Mouse (Mus musculus) forebrain, postnatal 0 days (tissue): ENCODE results near the gene Mrpl33. TPM values are rescaled to one million over a fixed set of nuclear protein-coding genes. Genes with fewer than 3 reads are reported as not detected.
A peak's percentile ranks its signal among the peaks of the same experiment; 100 is the strongest.

Experiments
- ATAC-seq: fragments of 200-750 bp; cut with Nextera tagmentation; 2 replicates; pipeline ENCODE4 v1.8.0; 2017; ENCODE audit warnings: mild to moderate bottlenecking, moderate library complexity
- DNase-seq: peaks from one replicate; pipeline ENCODE4 v3.0.0-alpha.2; 2015
- H3K27ac ChIP-seq: fragments of 300-500 bp; sonication (generic); 2 replicates; pipeline ENCODE4 v1.5.1; 2014; ENCODE audit warnings: low read depth, mild to moderate bottlenecking, antibody characterized with exemption, low read length, moderate library complexity, mixed read lengths
- H3K27me3 ChIP-seq: fragments of 300-500 bp; sonication (generic); 2 replicates; pipeline ENCODE4 v1.6.1; 2014; ENCODE audit warnings: mild to moderate bottlenecking, low read length, mixed read lengths; ENCODE audit not compliant: insufficient read depth
- H3K36me3 ChIP-seq: fragments of 300-500 bp; sonication (generic); 2 replicates; pipeline ENCODE4 v1.6.1; 2014; ENCODE audit warnings: mild to moderate bottlenecking, moderate library complexity; ENCODE audit not compliant: insufficient read depth
- H3K4me1 ChIP-seq: fragments of 300-500 bp; sonication (generic); 2 replicates; pipeline ENCODE4 v1.6.1; 2014; ENCODE audit warnings: antibody characterized with exemption; ENCODE audit not compliant: insufficient read depth
- H3K4me2 ChIP-seq: fragments of 300-500 bp; sonication (generic); 2 replicates; pipeline ENCODE4 v1.6.1; 2014; ENCODE audit warnings: low read depth, mild to moderate bottlenecking, moderate library complexity
- H3K4me3 ChIP-seq: fragments of 300-500 bp; sonication (generic); 2 replicates; pipeline ENCODE4 v1.5.1; 2014; ENCODE audit warnings: low read depth, low read length, mixed read lengths
- H3K9ac ChIP-seq: fragments of 300-500 bp; sonication (generic); 2 replicates; pipeline ENCODE4 v1.6.1; 2014; ENCODE audit warnings: mild to moderate bottlenecking
- H3K9me3 ChIP-seq: fragments of 300-500 bp; sonication (generic); 2 replicates; pipeline ENCODE4 v1.6.1; 2016; ENCODE audit warnings: low read length
- CTCF ChIP-seq: sonication (generic); IDR thresholded peaks from 2 replicates; pipeline ENCODE4 v1.5.1; 2016; ENCODE audit warnings: antibody characterized with exemption, control low read depth, low read depth
- WGBS: fragments of 180-500 bp; shearing (Covaris S2); extraction: QIAGEN DNeasy Blood & Tissue Kit; methylation state at CpG from one replicate; pipeline ENCODE4 v1.1.7; 2014; 5-methylcytosine and 5-hydroxymethylcytosine counted together
- polyA plus RNA-seq: library from polyadenylated mRNA; unstranded; fragments of >200 nt; fragmentation: Nextera tagmentation; extraction: Ambion mirVana; gene quantifications from 2 replicates; pipeline ENCODE4 v1.2.1, GENCODE M21; 2015
- total RNA-seq: library from RNA; depleted of rRNA; stranded (reverse); fragments of >200 nt; gene quantifications from 2 replicates; pipeline ENCODE4 v1.2.3, GENCODE M21; 2014; rRNA removed

The Mrpl33 gene
- total RNA-seq (166 and 203 TPM in 2 replicates), polyA plus RNA-seq (295 and 354 TPM in 2 replicates)

DNA sequence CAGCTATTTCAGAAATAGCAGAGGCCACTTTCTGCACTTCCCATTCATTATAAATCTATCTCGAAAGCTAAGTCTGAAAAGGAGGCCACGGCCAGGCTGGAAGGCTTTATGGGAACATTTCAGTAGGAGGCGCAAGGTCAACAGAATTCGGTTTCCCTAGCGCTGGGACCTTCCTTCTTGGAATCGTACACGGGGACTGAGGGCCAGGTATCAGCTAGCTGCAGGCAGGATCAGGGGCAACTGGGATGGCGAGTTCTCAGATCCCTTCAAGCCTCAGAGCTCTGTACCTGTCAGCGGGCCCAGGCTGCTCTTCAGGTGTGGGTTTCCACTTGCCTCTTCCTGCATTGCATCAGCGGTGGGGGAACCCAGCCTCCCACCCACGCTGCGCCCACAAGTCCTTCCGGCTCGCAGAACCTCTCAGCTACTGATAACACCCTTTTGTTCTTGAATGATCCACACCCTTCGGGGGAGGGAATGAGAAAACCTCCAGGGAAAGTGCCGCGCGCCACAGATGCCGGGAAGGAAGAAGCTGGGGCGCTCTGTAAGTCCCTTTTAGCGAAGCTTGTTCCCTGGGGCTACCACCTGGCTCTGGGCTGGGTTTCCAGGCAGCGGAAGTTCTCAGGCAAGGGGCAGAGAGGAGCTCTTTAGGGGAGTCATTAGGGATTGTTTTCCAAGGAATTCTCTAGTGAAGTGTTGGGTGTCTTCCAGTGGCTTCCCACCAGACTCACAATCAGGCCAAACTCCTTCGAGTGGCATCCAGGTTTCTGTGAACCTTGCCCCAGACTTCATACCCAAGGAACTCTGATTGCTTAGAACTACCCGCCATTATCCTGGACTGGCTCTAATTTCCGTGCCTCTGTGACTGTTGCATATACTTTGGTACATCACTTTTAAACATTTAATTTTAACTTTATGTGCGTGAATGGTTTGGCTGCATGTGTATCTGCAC lies at the start of gene Mrpl33:
Gene Mrpl33, plus strand, starts transcription at position 455 of the 949 bp plus-strand sequence.
- Histone ChIP-seq H3K4me3 (peak within 1 kb of the TSS; percentile 26), H3K4me2 (peak within 1 kb of the TSS; percentile 49), H3K36me3 (no peaks in the 10 kb centered on the region), H3K27me3 (no peaks in the 10 kb centered on the region), H3K9me3 (no peaks in the 10 kb centered on the region), H3K27ac (no peak within 1 kb of the TSS), H3K4me1 (peaks cover 8% of the 10 kb centered on the region; the same call in 1 of the 2 replicates), H3K9ac (peak within 1 kb of the TSS; percentile 40)
- TF ChIP-seq CTCF, result peak; percentile 42; the same call in 1 of the 2 replicates
- peak; percentile 47 for DNase-seq
- ATAC-seq, result peak; percentile 71; the same call in 1 of the 2 replicates
- WGBS, result 6% methylated on average over 26 of the region's 26 CpGs

DNA sequence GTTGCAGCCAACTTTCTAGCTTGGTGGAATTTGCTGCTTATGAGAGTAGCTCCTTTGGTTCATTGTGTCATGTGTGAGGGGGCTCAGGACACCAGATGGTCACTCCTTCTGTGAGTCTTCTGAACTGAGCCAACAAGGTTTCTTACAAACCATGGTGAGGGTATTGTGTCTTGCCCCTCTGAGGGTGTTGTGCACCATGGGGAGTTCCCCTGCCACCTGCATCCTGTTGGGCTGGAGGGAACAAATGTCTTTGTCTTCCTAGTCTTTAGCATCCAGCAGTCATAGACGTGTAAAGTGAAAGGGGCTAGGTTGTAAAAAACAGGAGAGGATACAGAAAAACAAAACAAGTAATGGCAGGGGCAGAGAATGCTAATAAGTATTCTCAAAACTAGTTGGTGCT lies 37.3 kb upstream of the Mrpl33 start:
- Histone ChIP-seq H3K27me3 (no peaks in the 10 kb centered on the region), H3K4me1 (no peaks in the 10 kb centered on the region), H3K9me3 (no peaks in the 10 kb centered on the region), H3K4me3 (no peak overlapping the region), H3K9ac (no peak overlapping the region), H3K27ac (no peak overlapping the region), H3K36me3 (peaks cover 35% of the 10 kb centered on the region), H3K4me2 (no peak overlapping the region)
- ATAC-seq (no peak), DNase-seq (no peak)
- no peak for TF ChIP-seq CTCF
- 28% methylated on average over 1 of the region's 1 CpGs for WGBS

DNA sequence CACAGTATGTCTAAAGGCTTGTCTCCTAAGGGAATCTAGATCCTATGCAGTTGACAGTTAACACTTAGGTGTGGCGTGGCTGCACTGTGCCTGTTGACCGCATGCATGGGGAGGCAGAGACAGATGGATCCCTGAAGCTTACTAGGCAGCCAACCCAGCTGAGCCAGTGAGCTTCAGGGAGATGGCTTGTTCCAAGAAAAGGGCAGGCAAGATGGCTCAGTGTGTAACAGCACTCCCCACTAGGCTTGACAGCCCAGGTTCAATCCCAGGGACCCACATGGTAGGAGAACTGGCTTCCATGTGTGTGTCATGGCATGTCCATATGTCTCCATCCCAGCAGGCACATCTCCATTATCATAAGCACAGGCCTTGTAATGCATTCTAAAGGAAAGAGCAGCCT lies 36.4 kb upstream of the Mrpl33 start:
- Histone ChIP-seq H3K4me2 (no peak overlapping the region), H3K27ac (no peak overlapping the region), H3K27me3 (no peaks in the 10 kb centered on the region), H3K4me3 (no peak overlapping the region), H3K4me1 (no peaks in the 10 kb centered on the region), H3K9me3 (no peaks in the 10 kb centered on the region), H3K36me3 (peaks cover 28% of the 10 kb centered on the region), H3K9ac (no peak overlapping the region)
- ATAC-seq (no peak), DNase-seq (no peak)
- TF ChIP-seq CTCF, result no peak
- WGBS, result 91% methylated on average over 2 of the region's 2 CpGs

DNA sequence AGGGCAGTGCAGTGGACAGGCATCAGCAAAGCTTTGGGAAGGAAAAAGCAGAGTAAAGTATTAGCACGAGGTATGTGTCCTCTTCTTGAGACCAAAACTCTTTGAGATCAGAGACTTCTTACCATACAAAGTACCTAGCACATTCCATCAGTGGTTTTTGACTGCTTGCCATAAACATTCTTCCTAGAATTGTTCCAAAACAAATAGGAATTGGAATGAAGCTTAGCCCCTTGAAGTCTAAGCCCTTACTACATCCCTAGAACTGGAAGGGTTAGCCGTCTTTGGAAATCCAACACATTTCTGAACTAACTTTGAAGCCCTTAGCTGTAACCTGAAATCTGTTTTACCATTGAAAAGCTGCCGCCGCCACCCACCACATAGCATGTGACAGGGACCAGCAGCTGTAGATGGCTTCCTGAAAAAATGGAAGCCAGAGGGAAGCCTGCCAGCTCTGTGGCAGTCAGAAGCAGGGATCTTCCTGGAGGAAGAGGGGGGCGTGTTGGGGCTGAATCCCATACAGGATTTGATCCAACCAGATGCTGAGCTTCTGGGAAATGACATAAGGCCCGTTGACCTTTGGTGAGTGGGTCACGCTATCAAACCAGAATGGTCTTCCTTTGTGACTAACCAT lies 34.6 kb upstream of the Mrpl33 start:
- TF ChIP-seq CTCF, result no peak
- ATAC-seq (no peak), DNase-seq (peak; percentile 35)

DNA sequence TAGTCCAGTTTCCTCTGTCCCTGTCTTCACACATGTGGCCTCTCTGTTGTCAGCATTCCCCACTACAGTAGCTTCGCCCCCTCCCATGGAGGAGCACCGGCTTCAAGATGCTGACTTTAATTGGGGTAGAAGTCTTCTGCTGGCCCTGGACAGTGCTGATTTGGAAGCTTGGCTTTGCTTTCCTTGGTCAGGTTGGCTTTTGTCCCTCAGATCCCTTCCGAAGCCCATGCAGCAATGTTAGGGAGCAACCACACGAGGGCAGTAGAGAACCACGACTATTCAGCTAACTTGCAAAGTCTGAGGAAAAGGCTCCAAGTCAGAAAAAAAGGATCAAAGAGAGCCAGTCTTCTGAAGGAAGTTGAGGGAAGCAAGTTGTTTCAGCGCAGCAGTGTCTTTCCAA lies 33.2 kb upstream of the Mrpl33 start:
- Histone ChIP-seq H3K27me3 (no peaks in the 10 kb centered on the region), H3K36me3 (peaks cover 19% of the 10 kb centered on the region; the same call in 1 of the 2 replicates), H3K4me1 (no peaks in the 10 kb centered on the region), H3K9ac (no peak overlapping the region), H3K27ac (no peak overlapping the region), H3K4me2 (no peak overlapping the region), H3K9me3 (no peaks in the 10 kb centered on the region), H3K4me3 (no peak overlapping the region)
- 8% methylated on average over 6 of the region's 6 CpGs for WGBS
- ATAC-seq (peak; percentile 70), DNase-seq (peak; percentile 90)
- TF ChIP-seq CTCF, result peak; percentile 98

More for the DNA sequence above, 34.6 kb upstream of the Mrpl33 start:
- H3K27me3 ChIP-seq, result no peaks in the 10 kb centered on the region
- no peak overlapping the region for H3K4me3 ChIP-seq
- peaks cover 25% of the 10 kb centered on the region for H3K36me3 ChIP-seq
- WGBS, result 81% methylated on average over 7 of the region's 7 CpGs
- H3K27ac ChIP-seq, result no peak overlapping the region
- no peak overlapping the region for H3K4me2 ChIP-seq
- H3K9me3 ChIP-seq, result no peaks in the 10 kb centered on the region
- no peaks in the 10 kb centered on the region for H3K4me1 ChIP-seq
- no peak overlapping the region for H3K9ac ChIP-seq

DNA sequence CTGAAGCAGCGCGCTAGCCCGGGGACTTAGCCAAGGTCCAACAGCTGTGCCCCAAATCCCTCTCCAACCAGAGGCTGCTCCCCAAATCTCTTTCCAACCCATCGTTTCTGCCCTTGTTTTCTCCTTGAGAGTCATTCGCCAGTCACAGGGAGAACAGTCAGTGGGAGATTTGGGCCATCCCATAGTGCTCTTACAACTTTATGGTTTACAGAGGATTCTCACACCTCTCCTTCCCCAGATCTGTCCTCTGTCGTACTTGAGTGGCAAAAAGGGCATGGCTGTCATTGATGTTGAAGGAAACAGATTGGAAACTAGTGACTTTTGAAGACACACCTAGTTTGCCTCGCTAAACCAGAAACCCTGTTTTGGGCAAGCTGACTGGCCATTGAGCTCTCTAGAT lies 32.8 kb upstream of the Mrpl33 start:
- H3K9ac ChIP-seq, result no peak overlapping the region
- no peak for DNase-seq
- no peak overlapping the region for H3K4me3 ChIP-seq
- H3K4me1 ChIP-seq, result no peaks in the 10 kb centered on the region
- WGBS, result 40% methylated on average over 7 of the region's 7 CpGs
- peaks cover 19% of the 10 kb centered on the region; the same call in 1 of the 2 replicates for H3K36me3 ChIP-seq
- H3K27ac ChIP-seq, result no peak overlapping the region
- ATAC-seq, result no peak
- no peak for TF ChIP-seq CTCF
- H3K27me3 ChIP-seq, result no peaks in the 10 kb centered on the region
- H3K9me3 ChIP-seq, result no peaks in the 10 kb centered on the region
- H3K4me2 ChIP-seq, result no peak overlapping the region

DNA sequence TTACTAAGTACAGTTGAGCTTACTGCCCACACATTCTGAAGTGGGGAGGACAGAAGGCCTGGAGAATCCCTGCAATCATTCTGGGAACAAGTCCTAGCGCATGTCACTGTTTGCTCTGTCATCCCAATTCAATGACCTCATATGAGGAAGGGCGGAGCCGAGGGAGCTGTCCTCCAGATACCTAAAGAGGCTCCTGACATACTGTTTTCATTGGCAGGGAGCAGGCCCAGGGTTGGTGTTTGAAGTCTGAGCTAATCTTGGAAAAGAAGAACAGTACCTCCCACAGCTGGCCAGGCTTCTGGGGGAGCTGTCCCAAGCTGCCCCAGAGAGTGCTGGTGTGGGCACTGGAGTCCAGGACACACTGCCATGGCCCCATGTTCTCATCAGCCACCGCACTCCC lies 31.8 kb upstream of the Mrpl33 start:
- no peaks in the 10 kb centered on the region for H3K9me3 ChIP-seq
- peaks cover 10% of the 10 kb centered on the region; the same call in 1 of the 2 replicates for H3K36me3 ChIP-seq
- no peak for TF ChIP-seq CTCF
- no peaks in the 10 kb centered on the region for H3K4me1 ChIP-seq
- WGBS, result 87% methylated on average over 4 of the region's 4 CpGs
- no peak for DNase-seq
- no peak overlapping the region for H3K4me2 ChIP-seq
- H3K27me3 ChIP-seq, result no peaks in the 10 kb centered on the region
- no peak overlapping the region for H3K4me3 ChIP-seq
- H3K9ac ChIP-seq, result no peak overlapping the region
- ATAC-seq, result no peak
- H3K27ac ChIP-seq, result no peak overlapping the region
